Mouse (Mus musculus) kidney, adult 2 months (tissue): Measurements from ENCODE around the gene Ttc7.

ENCODE experiments used
- CTCF ChIP-seq: fragments of 200-500 bp; conservative IDR thresholded peaks from 2 replicates; pipeline ENCODE4 v1.5.1; 2011; ENCODE audit warnings: low read depth, mild to moderate bottlenecking, control low read depth, low read length, moderate library complexity, mixed read lengths; ENCODE audit not compliant: insufficient read depth, insufficient read length
- POLR2A ChIP-seq: fragments of 200-500 bp; IDR thresholded peaks from one replicate; pipeline ENCODE4 v1.6.1; 2011; ENCODE audit warnings: low read depth, low read length, control low read depth

DNA sequence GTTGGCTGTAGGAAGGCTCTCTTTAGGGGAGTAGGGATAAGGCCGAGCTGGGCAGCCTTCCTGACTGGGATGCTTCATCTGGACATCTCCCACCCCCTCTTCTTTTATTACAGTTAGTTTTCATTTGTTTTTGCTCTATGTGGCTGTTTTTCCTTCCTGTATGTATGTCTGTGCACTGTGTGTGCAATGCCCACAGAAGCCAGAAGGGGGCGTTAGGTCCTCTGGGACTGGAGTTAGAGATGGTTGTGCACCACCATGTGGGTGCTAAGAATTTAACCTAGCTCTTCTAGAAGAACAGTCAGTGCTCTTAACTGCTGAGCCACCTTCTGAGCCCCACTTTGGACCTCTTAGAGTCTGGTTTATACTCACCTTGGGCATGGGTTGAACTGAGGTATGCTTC, 53.0 kb downstream of the Ttc7 start:
- TF ChIP-seq POLR2A, result no peak
- peak; percentile 37 for TF ChIP-seq CTCF
